ENCODE assay signal across 15 mouse cellular contexts in the genomic region with DNA sequence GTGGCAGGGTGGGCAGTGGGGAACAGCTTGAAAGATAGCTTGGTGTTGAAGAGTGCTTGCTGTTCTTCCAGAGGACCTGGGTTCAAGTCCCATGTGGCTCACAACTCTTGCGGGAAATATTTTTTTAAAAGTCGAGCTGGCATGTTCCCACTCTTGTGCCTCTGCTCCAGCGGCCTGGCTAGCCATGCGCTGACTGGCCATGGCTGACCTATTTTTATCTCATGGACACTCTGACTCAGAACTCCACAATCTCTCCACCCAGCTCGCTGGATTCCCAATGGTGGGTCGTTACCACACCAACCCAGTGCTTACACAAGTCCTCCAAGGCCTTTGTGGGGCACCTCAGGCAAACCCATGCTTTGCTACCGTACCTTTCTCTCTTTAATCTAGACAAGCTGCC. TPM values are rescaled to one million over a fixed set of nuclear protein-coding genes. Genes with fewer than 3 reads are reported as not detected.
A peak's percentile ranks its signal among the peaks of the same experiment; 100 is the strongest.
DNase-seq lines count a peak whose midpoint lies in the region; ATAC-seq lines count a peak whose summit lies in the region.
"Had no signal": no experiment of that assay in that cellular context is flagged by ENCODE, and none has a peak within 500 bp of the region (broad histone marks: within the 10 kb centered on the region; RNA-seq: fewer than 3 reads in every experiment).

No protein-coding gene starts in this region.

- no peaks in the 10 kb centered on the region for H3K4me1 ChIP-seq in midbrain, embryonic 15.5 days
- H3K4me1 ChIP-seq: hindbrain, embryonic 15.5 days; neural tube, embryonic 12.5 days; stomach, embryonic 15.5 days had no signal

- H3K9ac ChIP-seq in midbrain, embryonic 15.5 days, result no peak overlapping the region
- H3K9ac ChIP-seq: hindbrain, embryonic 15.5 days; neural tube, embryonic 12.5 days; stomach, embryonic 15.5 days had no signal

- H3K4me3 ChIP-seq in midbrain, embryonic 15.5 days, result no peak overlapping the region
- H3K4me3 ChIP-seq: hindbrain, embryonic 15.5 days; neural tube, embryonic 12.5 days; stomach, embryonic 15.5 days had no signal

- no peak overlapping the region for H3K4me2 ChIP-seq in midbrain, embryonic 15.5 days
- H3K4me2 ChIP-seq: hindbrain, embryonic 15.5 days; neural tube, embryonic 12.5 days; stomach, embryonic 15.5 days had no signal

- ATAC-seq in midbrain, embryonic 15.5 days (replicated peaks), result no peak

- intact Hi-C loops in heart, postnatal 14 days (cut with DNase I), result no loop called here
- intact Hi-C loops in left cerebral cortex, postnatal 4 days (cut with DNase I), result no loop called here

- no peaks in the 10 kb centered on the region for H3K27me3 ChIP-seq in midbrain, embryonic 15.5 days (replicated peaks)
- H3K27me3 ChIP-seq: hindbrain, embryonic 15.5 days; neural tube, embryonic 12.5 days; stomach, embryonic 15.5 days had no signal

- DNase-seq in gastrocnemius, adult 18-20 months (ENCODE audit: low spot score), result peak; percentile 61
- no peak for DNase-seq in gastrocnemius, postnatal 4 days (ENCODE audit: low spot score in 2 of 2)
- peak; percentile 38 to 42 for DNase-seq in adrenal gland, adult 18-20 months (ENCODE audit: low spot score in 2 of 2)
- DNase-seq in gastrocnemius, postnatal 25 days, result peak; percentile 46
- DNase-seq in heart, postnatal 14 days, result peak; percentile 52 to 53
- no peak for DNase-seq in c-Kit-positive CD71-positive TER-119-positive erythroid progenitor cells, embryonic 14.5 days (ENCODE audit: low spot score)
- no peak for DNase-seq in left cerebral cortex, postnatal 4 days
- DNase-seq: cerebellum, postnatal 36 days; liver; right cerebral cortex, postnatal 14 days had no signal

- WGBS in midbrain, embryonic 15.5 days, result 88% methylated on average over 7 of the region's 7 CpGs

- no peak overlapping the region for H3K27ac ChIP-seq in midbrain, embryonic 15.5 days
- H3K27ac ChIP-seq: hindbrain, embryonic 15.5 days; macrophage; neural tube, embryonic 12.5 days; stomach, embryonic 15.5 days had no signal

- no peaks in the 10 kb centered on the region for H3K36me3 ChIP-seq in midbrain, embryonic 15.5 days (replicated peaks)
- H3K36me3 ChIP-seq: hindbrain, embryonic 15.5 days; neural tube, embryonic 12.5 days; stomach, embryonic 15.5 days had no signal

- H3K9me3 ChIP-seq in midbrain, embryonic 15.5 days, result no peaks in the 10 kb centered on the region
- H3K9me3 ChIP-seq: hindbrain, embryonic 15.5 days; neural tube, embryonic 12.5 days; stomach, embryonic 15.5 days had no signal

RNA-seq across cellular contexts. Expression of gene Lgalsl, which starts 42.1 kb away (rescaled TPM):
- 10 to 100 TPM; 69.7 to 76.0 TPM for total RNA-seq in gastrocnemius, adult 18-20 months (2021)
- total RNA-seq in gastrocnemius, postnatal 4 days (2021), result 10 to 100 TPM; 64.0 to 67.2 TPM
- 10 to 100 TPM; 18.9 to 23.6 TPM for total RNA-seq in adrenal gland, adult 18-20 months (2021)
- total RNA-seq in gastrocnemius, postnatal 25 days (2021), result 10 to 100 TPM; 64.0 to 79.7 TPM
- 10 to 100 TPM; 35.5 to 42.6 TPM for total RNA-seq in heart, postnatal 14 days (2021)
- polyA plus RNA-seq in midbrain, embryonic 15.5 days (2015; fragmentation: Nextera tagmentation; extraction: Ambion mirVana), result 76.2 and 80.7 TPM in 2 replicates
- 10 to 100 TPM; 86.3 to 90.8 TPM for total RNA-seq in left cerebral cortex, postnatal 4 days (2021)

Comparison
In these comparisons a context has a peak if more than half of its experiments do, and no peak if none do; other contexts are left out.
1. DNase-seq: peak in gastrocnemius, adult 18-20 months (single experiment), adrenal gland, adult 18-20 months (2 of 2), gastrocnemius, postnatal 25 days (single experiment) and heart, postnatal 14 days (2 of 2); none in gastrocnemius, postnatal 4 days (0 of 2), c-Kit-positive CD71-positive TER-119-positive erythroid progenitor cells, embryonic 14.5 days (single experiment) and left cerebral cortex, postnatal 4 days (single experiment).